Mouse (Mus musculus) embryo, embryonic 11 days (tissue): ENCODE results near the gene Ccdc153.

Source experiments
- DNase-seq: peaks from one replicate; pipeline ENCODE4 v3.0.0-alpha.2; 2015

Ccdc153 gene

DNA sequence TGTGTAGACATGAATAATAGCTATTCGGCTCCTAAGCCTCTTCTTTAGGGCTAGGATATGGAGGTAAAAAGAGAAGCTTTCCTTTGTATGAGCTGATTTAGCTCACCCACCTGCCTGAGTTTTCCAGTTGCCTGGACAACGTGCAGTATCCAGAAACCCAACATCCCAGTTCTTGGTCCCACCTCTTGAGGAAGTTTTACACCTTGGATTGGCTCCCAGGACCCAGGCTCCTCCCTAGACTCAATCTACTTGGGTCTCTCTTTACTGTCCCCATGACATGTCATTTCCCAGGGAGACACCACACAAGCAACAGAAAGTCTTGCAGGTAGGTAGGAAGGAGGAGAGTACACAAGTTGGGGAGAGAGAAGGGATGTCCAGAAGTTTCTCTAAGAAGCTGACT lies at the start of gene Ccdc153:
TSS of gene Ccdc153 (plus strand) at position 278 of the 400 bp plus-strand sequence.
- DNase-seq: no peak

DNA sequence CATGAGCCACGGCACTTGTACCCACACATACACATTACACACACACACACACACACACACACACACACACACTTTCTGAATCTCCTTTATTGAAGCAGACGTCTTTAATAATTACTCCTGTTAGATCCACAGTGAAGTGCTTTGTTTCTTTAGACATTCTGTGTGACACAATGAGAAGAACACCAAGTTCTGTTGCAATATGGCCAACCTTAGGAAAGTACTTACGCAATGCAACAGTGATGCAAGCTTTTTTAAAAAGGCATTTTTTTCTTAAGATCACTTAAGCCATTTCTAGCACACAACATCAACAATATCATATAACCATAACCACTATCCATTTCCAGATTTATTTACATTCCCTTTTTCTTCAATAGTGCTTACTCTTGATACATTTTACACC lies 49.3 kb upstream of the Ccdc153 start:
- no peak for DNase-seq

DNA sequence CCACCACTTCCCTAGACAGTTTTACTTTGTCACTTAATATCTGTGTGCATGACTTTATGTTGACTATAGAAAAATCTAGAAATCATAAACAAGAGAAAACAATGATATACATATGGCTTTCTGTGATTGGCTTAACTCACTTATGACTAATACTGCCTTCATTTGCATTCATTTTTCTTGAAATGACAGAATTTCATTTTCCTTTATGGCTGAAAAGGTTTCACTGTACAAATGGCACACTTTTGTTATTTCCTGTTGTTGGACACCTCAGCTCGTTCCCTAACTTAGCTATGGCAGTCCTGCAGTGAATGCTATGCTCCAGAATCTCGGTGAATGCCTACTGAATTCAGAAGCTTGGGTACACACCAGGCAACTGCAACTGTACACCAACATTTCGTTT lies 48.2 kb upstream of the Ccdc153 start:
- DNase-seq: no peak

DNA sequence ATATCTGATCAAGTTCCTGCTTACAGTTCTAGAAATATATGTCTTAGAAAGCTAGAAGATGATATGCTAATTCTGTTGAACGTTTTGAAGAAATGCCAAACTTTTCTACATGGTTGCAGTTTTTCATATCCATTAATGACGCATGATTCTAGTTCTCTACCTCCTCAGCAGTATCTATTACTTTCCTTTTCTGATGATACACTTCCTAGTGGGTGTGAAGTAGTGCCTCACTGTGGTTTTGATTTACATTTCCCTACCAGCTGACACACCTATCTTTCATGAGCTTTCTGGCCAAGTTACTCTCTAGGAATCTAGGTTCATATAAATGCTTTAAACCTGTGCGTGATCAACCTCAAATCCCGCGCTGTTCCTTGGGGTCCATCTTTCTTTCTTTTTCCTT lies 47.7 kb upstream of the Ccdc153 start:
- DNase-seq: no peak

DNA sequence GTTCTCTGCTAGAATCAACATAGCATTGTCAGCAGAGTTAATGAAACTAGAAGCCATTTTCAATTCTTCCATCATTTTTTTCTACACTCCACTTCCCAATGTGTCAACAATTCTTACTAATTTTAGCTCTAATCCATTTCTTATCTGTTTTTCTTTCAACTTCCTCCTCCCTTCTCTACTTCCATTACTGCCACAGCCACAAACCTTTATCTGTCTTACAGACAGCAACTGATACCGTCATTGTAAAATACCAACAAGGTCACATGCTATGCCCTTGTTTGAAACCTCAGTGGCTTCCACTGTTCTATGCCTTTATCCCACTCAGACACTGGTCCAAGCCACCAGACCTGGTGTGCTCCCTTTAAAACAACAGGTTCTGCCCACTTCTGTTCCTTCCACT lies 46.5 kb upstream of the Ccdc153 start:
- no peak for DNase-seq

DNA sequence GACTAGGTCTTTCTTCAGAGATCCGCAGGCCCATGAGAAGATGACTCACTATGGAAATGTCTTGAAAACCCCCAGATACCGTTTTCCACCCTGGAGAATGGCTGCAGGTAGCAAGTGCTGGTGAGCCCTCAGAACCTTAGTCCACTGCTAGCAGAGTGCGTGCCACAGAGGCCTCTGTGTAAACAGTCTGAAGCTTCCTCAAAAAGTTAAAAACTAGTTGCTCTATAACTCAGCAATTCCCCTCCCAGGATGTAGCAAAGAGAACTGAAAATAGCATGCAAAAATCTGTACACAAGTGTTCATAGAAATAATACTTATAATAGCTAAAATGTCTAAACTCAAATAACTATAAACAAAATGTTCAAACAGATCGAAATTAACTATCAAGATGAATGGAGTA lies 44.1 kb upstream of the Ccdc153 start:
- no peak for DNase-seq

DNA sequence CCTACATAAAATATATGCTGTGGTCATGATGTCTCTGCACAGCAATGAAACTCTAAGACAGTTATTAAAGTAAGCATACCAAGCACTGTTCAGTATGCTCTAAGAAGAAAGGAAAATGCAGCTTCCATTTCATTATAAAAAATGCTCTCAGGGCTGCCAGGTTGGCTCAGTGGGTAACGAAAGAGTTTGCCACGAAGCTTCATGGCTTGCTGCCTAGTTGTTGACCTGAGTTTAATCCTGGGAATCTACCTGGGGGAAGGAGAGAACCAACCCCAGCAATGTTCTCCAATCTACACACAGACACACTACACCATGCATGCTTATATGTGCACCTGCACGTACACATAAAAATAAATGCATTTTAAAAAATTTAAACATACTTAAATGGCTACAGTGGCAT lies 41.3 kb upstream of the Ccdc153 start:
- no peak for DNase-seq

DNA sequence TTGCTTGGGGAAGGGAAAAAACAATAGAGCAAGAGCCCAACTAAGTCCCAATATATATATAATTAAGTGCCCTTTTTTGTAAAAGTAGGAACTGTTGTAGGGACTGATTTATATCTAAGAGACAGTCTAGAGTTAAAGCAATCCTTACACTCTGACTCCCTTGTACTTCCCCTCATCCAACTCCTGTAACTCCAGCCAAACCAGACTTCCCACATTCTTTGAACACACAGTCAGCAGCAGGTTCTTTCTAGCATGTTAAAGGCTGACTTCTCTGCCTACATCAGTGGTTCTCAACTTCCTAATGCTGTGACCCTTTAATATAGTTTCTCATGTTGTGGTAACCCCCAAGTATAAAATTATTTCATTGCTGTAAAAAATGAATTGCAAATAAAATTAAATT lies 40.9 kb upstream of the Ccdc153 start:
- DNase-seq: peak; percentile 7

DNA sequence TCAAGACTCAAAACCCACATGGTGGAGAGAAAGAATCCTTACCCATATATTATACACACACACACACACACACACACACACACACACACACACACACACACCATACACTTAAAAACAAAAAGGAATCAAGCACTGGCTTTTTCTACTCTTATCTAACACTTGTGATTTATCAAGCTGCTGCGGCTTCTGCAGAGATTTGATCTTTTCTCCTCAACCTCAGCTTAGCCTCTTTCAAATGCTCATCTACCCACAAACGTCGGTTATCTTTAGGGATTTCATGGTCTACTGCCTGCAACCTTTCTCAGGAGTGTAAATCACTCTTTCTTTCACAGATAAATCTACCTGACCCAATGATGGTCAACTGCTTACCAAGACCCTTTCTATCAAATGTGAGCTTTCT lies 40.0 kb upstream of the Ccdc153 start:
- no peak for DNase-seq

DNA sequence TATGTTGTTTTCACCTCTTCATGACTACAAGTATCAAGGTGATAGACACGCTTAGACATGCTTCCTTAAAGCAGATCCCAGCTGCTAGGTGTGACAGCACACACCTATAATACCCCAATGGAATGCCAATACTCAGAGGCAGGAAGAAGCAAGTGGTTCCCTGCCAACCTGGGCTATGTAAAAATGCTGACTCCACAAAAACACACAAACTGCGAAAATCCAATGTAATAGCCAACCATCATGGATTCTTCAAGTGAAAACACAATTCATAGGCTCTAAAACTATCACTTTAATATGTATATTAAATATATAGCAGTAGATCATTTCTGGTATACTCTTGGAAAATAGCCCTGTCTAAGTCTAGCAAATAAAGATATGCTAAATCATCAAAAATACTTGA lies 32.6 kb upstream of the Ccdc153 start:
- DNase-seq: no peak

DNA sequence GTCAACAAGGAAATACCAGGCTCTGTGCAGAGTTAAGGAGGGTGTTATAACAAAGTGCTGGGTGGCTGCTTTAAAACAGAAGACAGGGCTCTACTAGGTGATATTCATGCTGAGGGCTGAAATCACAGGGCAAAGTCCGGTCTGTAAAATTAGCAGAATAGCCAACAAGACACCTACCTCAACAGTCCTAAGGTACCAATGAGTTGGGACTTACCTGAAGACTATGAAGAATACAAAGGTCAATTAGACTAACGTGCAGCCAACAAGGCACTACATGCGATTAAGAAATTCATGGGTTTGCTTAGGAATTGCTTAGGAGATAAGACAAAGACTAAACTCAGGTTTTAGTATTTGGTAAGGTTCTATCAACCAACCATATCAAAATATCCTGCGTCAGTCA lies 31.1 kb upstream of the Ccdc153 start:
- no peak for DNase-seq

DNA sequence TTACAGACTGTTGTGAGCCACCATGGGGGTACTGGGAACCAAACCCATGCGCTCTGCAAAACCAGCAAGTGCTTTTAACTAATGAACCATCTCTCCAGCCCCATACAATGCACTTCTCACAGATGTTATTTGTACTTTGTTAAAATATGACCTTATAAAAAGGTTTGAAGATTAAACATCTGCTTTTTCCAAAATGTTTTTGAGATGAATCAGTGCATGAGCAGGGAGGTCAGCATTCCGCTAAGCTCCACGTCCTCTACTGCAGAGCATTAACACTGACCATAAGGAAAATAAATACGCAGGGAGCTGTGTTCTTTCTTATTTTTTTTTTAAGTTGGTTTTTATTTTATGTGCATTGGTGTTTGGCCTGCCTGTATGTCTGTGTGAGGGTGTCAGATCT lies 28.1 kb upstream of the Ccdc153 start:
- no peak for DNase-seq

DNA sequence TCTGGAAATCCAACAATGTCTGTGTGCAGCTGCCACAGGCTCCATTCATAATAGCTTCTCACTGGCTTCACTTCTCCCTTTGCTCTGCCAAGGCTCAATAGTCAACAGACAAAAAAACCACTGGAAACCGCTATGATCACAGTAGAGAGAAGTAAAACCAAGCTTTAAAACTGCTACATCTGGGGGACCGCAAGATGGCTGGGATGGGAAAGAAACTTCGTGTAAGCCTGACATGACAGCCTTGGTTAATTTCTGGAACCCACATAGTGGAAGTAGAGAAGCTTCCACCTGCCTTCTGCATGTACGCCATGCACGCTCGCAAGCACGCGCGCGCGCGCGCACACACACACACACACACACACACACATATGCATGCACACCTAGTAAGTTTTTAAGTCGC lies 26.9 kb upstream of the Ccdc153 start:
- no peak for DNase-seq

DNA sequence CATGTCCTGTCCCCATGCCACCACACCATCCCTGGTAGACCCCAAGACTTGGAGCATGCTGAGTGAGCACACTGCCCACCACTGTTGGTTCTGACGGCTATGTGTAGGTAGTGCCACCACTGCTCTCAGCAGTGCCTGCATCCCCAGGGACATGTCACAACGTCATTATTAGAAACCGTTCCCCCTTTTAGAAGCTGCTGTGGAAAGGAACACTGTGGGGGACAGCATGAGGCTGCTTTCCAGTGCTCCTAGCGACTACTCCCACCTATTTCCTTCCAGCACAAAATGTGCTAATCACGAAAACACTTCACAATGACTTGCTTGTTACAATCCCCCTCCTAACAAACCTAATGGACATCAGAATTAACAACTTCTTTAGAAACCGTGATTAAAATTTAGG lies 14.5 kb upstream of the Ccdc153 start:
- DNase-seq: no peak

DNA sequence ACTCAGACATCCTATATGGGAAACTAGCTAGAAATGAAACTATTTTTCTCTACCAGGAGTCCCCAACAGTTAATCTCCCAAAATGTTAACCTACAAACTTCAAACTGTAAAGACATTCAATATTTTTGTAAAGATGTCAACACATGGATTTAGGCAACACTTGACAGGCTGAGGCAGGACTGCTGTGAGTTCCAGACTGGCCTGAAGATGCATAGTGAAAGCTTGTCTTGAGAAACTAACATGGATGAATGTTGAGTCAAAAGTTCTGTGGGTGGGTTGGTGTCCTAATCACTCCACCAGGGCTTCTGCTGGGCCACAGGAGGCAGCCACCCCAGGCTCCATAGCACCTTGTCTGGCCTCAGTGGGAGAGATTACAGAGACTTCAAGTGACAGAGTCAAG lies 8.9 kb upstream of the Ccdc153 start:
- DNase-seq: no peak

DNA sequence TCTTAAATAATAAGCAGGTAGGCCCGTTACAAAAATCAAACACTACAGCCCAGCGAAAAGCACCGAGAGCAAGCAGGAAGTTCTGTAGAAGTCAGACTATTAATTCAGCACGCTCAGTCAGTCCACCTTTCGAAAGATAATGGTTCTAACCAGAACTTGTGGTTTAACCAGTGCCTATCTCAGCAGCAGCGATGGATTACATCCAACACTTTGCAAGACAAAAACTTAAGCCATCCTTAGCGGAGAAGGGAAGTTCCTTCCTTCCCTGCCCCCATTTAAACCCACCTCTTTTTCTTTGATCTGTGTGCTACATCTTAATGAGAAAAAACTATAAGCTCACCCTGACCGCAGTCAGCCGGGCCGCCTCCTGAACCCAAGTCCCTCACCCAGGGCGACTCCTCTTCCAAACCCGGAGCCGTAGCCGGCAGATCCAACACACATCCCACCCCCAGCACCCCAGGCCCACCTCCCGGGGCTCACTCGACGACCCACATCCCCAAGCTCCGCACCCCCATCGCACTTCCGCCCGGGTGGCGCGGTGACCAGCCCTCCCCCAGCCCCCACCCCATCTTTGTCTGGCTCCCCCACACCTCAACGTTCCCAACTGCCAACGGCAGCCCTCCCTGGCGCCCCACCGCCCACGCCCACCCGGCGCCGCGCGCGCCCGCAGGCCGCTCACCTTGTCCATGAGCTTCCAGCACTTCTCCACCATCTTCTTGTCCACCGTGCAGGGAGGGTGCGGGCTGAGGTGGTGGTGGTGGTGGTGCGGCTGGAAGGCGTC lies 7.3 kb upstream of the Ccdc153 start:
- DNase-seq: no peak

DNA sequence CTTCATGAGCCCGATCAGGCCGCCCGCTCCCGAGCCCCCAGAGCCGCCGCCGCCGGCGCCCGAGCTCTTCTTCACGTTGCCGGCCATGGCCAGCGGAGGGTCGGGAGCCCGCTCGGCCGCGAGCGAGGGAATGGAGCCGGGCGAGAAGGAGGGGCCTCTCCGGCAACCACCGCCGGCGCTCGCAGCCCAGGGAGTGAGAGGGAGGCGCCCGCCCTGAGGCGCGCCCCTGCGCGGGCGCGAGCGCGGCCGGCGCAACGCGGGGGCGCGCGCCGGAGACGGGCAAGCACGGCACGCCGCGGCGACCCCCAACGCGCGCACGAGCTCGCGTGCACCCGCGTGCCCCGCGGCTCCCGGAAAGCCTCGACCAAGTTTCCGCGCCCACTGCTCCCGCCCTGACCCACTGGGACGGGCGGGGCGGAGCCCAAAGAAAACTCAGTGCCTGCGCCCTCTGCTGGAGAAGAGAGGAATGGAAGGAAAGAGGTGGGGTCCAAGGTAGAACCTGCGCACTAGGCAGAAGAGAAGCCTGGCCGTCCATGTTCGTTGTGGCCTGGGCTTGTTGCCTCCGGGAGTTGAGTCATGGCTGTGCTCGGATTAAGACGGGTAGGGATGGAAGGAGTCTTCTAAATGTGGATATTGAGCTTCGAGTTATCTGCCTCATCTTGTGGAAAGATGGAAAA lies 6.5 kb upstream of the Ccdc153 start, which contains the start of gene Cbl:
TSS of gene Cbl (minus strand) at position 248 of the 677 bp plus-strand sequence.
- DNase-seq: peak; percentile 99

DNA sequence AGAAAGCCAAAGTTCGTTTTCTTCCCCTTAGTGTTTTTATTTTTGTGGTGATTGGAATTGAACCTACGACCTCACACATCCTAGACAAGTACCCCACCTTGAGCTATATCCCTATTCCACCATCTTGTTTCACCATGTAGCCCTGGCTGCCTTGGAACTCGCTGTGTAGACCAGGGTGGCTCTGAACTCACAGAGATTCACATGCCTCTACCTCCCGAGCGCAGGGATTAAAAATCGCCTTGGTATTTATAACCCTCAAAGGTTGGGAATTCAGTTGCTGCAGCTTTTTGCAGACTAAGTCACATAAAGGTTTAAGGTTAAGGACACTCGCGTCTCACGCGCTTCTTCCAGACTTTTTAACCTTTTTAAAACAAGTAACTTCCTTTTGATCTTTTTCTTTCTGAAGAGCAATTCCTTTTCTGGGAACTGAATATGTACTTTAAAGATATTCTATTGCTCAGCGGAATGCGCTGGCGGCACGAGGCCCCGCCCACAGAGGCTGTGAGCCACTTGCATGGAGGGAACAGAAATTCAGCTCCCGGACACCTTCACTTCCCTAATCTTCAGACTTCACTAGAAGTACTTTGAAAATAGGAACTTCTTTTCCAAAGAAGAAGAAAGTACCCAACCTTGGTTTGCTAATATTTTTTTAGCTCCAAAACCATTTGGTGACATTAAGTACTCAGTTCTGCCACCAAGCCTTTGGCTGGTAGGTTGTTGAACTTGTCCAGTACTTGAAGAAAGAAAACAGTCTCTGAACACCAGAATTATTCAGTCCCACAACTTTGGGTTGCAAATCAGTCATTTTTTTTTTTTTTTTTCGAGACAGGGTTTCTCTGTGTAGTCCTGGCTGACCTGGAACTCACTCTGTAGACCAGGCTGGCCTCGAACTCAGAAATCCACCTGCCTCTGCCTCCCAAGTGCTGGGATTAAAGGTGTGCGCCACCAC lies 5.7 kb upstream of the Ccdc153 start:
- peak; percentile 64 for DNase-seq

DNA sequence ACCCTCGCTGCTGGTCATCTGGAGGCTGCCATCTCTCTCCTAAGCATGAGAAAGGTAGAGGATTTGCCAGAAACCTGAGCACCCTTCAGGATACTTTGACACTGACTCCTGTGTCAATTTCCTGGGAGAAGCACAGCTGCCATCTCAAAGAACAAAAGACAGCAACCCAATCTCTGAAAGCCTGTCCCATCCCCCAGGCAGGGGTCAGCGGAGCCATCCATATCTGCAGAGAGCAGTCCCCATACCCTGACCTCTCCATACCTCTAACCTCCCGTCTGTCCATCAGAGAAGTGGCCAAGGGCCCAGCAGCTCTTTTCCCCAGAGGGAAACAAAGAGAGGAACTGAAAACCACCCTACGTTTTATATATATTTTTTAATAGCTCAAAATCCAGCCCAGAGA lies 3.9 kb upstream of the Ccdc153 start:
- no peak for DNase-seq

DNA sequence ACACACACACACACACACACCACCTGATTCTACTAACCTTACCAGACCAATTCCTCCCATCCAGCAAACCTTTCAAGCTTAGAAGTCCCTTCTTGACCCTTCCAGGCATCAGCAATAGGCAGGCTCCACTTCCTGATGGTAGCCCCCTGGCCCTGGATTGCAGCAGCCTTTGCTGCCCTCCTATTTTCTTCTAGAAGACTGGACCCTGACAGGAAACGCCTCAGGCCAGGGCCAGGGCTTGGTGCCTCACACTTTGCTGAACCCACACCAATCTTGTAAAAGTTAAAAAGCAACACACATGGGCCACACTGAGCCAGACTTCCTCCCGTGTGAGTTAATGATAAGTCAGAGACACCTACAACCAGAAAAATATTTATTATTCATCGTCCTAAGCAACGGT lies 3.3 kb upstream of the Ccdc153 start:
- DNase-seq: no peak

DNA sequence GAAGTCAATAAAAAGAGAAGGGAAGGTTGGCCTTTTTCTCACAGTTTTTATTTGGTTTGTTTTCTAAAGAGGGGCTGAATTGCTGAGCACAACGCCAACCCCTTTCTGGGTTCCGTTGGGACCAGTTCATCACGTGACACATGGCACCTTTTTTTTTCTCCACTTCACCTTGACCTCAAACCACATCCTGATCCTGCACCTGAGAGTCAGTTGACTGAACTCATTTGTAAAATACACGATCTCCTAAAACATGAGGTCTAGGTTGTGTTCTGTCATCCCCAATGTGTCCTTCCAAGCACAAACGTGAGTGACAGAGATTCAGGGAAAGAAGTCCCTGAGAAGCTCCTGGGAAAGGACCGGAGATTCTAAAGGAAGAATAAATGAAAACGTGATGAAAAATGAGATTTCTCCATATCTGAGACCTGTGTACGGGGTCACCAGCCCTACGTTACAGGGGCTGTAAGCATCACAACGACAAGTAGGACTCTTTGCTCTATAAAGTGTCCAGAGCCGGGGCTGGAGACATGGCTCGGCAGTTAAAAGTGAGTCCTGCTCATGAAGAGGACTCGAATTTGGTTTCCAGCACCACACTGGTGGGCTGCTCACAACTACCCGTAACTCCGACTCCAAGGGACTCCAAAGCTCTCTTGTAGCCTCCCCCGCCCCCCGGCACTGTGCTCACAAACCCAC lies 1.8 kb upstream of the Ccdc153 start:
- no peak for DNase-seq

DNA sequence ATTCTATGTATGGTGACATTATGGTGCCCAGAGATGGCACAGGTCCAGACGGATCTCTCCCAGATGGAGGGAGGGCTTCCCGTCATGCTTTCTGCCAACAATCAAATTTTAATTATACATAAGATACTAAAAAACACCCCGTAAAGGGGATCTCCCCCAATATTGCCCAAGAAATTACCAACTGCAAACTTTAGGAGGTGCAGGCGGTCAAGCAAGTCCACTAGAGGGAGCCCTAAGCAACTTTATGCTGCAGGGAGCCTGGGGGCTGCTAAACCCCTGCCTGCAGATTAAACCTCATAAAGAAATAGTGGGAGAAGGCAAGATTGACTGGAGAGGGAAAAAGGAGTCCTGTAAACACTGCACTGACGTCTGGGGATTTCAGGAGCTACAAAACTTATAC lies 1.0 kb upstream of the Ccdc153 start:
- peak; percentile 85 for DNase-seq

DNA sequence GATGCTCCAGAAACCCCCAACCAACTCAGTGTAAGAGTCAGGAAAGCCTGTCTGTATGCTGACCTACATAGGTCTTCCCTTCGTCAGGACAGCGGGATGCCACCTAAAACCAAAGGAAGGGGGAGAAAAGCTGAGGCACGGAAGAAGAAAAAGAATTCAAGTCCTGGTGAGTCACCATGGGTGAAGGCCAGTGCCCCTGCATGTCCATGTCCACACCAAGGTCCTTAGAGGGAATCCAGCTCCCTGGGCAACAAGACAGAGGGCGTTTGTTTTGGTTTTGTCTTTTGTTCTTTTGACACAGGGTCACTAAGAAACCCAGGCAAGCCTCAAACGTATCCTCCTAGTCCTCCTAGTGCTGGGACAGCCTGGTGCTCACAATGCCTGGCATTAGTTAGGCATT lies 435 bp downstream of the Ccdc153 start:
- no peak for DNase-seq
